Mouse (Mus musculus): Measurements from ENCODE around the gene Clec11a.

- TF ChIP-seq CTCF (IDR thresholded peaks at IDR 0.05; ENCODE audit: insufficient read depth, low read length) (no peak), POLR2A (IDR thresholded peaks at IDR 0.05; ENCODE audit: borderline replicate concordance, extremely low read depth, low read depth, low read length) (no peak)
Observed at GRCm38 (mm10) chr7:44257278-44257677, 49.4 kb downstream of the Clec11a start, which contains the start of gene Acp4.

Data from lung, adult 2 months (tissue).